Mouse (Mus musculus): ENCODE measurements around the gene Cdkn2c.
A peak's percentile ranks its signal among the peaks of the same experiment; 100 is the strongest.
"Not testable (repeated sequence)": the region's sequence is repeated elsewhere in the genome, so short reads cannot be mapped to it uniquely, and the experiment has no call there.

Gene Cdkn2c

DNA sequence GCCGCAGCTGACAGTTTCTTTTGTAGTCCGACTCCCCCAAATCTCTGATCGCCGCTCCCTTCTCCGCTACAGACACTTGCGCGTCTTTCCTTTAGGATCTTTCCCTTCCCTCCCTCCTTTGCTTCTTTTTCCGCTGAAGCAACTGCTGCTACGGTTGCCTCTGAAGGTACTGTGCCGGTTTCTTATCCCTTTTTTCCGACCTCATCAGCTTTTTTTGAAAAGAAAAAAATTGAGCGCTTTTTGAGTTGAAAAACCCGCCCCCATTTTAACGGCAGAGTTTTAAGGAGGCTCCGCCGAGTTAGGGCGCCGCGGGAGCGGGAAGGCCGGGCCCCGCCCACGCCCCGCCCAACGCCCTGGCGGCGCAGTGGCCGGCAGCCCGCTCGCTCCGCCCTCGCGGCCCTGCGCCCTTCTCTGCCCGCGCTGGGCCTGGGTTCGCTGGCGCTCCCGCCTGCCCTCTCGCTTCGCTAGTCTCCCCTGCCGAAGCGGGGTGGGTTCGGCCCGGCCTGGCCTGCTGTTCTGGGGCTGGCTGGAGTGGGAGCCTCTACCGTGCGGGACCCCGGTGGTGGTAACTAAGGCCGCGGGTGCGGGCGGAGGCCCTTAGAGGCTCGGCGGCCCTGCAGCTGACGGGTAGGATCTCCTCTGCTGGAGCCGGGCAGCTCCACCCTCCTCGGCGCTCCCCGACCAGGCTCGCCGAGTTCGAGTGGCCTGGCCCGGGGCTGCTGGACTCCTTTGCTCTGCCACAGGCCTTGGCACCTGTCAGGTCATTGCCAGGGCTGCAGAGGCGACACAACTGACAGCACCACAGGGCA is at the start of gene Cdkn2c:
Cdkn2c (minus strand) TSS at position 729 of the 809 bp plus-strand sequence.
- DNase-seq (ENCODE audit: low spot score): peak; percentile 91

DNA sequence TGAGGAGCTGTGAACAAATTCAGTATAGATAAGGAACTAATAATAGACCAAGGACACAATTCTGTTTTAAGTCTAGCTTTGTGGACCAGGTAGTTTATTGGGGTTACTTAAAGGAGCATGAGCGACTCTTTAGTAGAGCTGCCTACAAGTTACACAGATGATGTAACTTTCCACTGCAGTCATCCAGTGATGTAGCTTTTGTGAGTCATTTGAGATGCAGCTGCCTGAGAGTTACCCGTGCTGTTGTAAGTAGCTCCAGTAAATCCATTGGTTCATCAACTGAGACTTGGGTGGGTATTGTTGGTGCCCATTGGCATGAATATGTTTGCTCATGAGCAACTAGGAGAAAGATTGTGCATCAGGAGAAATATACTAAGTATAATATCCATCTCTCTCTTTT is 38.4 kb upstream of the Cdkn2c start:
- no peak for DNase-seq (ENCODE audit: low spot score)

DNA sequence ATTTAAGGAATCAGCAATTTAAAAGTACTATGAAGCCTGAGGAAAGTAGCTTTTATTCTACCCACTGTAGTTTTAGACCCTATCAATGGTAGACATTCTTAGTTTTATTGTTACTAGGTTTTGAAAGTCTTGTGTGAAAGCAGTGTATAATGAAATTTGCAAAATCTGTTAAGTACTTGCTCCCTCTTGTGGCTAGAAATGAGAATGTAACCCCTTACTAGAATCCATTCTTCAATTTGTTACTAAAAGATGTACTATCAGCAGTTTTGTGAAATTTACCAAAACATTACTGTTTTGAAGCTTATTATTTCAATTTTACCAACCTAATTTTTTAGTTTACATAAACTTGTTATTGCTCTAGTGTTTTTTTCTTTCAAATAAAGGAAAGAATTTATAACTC is 36.6 kb upstream of the Cdkn2c start:
- no peak for DNase-seq (ENCODE audit: low spot score)

DNA sequence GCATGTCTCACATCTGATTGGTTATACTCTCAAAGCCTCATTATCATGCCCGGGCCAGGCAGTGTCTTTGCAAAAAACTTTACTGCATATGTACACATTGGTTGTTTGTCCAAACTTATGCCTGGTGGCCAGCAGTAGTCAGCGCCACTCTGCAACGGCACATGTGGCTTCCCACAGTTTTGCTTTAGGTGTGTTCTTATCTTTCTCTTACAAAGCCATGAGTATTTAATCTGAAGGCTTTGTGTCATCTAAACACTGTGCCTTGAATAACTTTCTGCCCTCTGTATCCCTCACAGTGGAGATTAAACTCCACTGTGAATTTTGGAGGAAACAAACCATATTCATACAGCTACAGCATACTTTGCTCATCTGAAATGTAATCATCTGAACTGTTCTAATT is 33.7 kb upstream of the Cdkn2c start:
- DNase-seq (ENCODE audit: low spot score): not testable (repeated sequence)

DNA sequence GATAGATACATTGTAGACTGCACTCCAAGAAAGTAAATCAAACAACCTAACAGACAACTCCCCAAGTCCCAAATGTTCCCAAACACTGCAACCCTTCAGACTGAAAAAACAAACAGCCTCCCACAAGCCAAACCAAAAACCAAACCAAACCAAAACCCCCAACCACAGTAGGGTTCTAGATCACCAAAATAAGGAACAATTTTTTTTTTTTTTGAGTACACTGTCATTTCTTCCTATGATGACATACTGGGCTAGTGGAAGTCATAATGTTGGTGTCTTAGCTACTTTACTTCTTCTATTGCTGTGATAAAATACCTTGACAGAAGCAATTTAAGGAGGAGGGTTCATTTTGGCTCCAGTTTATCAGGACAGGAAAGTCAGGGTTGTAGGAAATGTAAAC is 25.7 kb upstream of the Cdkn2c start:
- DNase-seq (ENCODE audit: low spot score): no peak

DNA sequence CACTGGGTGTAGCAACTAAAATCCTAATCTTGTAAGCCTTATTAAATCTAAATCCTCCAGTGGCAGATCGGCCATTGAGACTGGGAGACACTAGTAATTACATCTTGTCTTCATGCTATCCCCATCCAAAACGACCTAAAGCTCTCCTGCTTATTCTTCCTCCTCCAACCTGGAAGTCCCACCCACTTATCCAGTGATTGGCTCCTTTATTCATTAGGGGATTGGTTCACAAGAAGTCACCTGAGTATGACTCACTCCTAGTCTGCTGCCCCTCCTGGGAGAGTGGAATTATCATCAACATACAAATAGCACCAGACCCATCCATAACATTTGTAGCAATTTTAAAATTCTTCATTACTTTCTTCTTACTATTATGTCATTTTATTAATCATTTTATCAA is 16.6 kb upstream of the Cdkn2c start:
- DNase-seq (ENCODE audit: low spot score): no peak

DNA sequence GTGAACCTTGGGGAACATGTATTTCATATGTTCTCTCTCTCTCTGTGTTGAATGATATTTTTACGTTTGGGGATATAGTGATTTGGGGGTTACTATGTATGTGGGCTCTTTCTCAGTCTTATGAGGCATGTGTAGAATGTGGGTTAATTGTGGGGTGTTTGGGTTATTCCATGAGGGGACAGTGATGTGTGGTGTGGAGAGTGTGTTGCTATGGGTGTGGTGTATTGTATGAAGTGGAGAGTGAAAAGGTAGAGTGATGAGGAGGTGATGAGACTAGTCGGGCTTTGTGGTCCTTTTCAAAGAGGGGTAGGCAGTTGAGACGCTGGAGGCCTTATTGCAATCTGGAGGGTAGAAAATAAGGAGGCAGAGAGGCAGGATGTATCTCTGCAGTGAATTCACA is 10.2 kb upstream of the Cdkn2c start:
- DNase-seq (ENCODE audit: low spot score): no peak

DNA sequence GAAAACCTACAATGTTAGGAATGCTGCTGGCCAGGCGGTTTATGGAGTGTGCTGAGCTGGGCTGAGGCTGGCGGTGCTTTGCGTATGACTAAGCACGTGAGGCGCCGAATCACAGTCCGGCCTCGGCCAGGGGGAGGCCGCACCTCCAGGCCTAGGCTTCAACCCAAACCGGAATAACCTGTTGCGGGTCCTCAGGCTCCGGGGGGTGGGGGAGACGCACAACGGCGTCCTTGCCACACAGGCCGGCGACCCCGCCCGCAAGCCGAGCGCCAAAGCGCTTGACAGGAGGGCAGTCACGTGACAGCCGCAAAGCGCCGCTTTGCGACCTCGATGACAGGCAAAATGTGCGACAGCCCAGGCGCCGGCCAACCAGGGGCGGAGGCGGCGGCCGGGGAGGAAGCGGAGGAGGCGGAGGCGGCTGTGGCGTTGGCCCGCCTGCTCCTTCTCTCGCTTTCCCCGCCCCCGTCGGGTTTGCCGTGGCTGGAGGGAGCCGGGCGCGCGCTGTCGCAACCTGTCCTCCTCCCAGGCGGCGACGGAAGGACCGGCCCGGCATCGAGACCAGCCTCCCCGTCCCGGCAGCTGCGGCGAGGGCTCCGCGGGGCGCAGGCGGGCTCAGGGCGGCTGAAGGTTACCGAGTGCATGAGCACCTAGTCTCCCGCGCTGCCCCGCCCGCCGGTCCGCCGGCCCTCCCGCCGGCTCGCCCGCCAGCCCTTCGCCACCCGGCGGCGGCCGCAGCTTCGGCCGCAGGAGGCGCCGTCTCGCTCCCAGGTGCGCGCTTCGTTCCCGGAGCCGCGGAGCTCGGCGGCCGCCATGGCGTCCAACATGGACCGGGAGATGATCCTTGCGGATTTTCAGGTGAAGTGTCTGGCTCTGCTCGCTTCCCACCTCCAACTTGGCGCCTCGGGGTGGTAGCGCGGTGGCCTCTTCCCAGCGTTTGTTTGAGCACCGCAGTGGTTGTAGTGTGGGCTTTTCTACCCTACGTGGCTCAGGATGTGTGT is 9.5 kb upstream of the Cdkn2c start, which contains the start of gene Faf1:
Faf1 (plus strand) TSS at position 371 of the 998 bp plus-strand sequence.
- peak; percentile 98 for DNase-seq (ENCODE audit: low spot score)

DNA sequence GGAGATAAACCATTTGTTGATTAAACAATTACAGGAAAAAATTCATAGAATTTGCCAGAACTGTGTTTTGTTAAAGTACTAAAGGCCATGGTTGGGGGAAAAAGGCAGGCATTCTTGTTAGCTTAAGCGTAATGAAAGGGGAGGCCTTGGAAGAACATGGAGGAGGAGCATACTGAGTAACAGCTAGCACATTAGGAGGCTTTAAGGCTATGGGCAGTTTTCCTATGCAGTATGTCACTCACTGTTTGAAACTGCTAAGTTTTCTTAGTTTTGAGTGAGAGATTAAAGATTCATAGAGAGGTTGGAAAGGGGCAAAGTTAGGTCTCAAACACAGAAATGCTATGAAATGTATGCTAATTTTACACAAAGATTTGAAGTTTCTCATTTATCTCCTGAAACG is 7.1 kb upstream of the Cdkn2c start:
- DNase-seq (ENCODE audit: low spot score): no peak

DNA sequence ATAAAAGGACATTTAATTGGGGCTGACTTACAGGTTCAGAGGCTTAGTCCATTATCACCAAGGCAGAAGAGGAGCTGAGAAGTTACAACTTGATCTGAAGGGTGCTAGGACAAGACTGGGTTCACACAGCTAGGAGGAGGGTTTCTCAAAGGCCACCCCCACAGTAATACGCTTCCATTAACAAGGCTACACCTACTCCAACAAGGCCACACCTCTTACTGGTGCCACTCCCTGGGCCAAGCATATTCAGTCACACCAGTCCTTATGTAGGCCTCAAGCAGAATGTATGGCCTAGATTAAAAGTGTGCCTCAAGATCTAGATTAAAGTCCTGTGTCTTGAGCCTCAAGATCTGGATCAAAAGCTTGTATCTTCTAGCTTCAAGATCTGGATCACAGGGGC is 5.0 kb upstream of the Cdkn2c start:
- DNase-seq (ENCODE audit: low spot score): no peak

DNA sequence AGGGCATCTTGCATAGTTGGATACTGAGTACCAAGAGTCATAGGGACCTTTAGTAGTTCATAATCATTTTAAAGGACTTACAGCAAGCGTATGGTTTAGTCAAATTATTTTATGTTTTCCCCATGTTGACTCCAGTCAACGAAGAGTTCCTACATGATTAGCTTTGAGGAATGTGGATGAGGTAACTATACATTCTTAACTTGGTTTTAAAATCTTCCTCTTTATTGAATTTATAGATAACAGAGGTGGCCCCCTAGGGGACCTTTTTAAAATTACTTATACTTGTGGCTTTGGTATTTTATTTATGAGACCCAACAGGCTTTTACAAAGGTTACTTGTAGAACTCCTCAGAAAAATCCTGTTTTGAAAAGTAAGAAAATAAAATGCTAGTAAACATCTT is 3.2 kb upstream of the Cdkn2c start:
- no peak for DNase-seq (ENCODE audit: low spot score)

DNA sequence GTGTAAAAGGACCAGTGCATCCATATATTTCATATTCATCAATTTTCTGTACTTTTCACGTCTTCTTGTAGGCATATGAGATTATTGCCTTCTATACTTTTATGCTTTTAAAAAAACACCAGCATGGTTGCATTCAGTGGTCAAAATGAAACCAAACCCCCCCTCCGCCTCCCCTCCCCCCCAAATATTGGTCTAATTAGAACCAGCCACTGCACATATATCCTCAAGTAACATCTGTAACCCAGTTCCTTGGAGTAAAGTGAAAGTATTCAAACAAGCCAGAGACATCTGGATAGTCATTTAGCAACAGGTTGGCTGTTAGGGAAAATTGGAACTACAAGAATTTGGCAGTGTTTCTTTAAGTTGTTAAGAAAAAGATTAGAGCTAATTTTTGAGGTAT is 529 bp upstream of the Cdkn2c start:
- DNase-seq (ENCODE audit: low spot score): no peak

DNA sequence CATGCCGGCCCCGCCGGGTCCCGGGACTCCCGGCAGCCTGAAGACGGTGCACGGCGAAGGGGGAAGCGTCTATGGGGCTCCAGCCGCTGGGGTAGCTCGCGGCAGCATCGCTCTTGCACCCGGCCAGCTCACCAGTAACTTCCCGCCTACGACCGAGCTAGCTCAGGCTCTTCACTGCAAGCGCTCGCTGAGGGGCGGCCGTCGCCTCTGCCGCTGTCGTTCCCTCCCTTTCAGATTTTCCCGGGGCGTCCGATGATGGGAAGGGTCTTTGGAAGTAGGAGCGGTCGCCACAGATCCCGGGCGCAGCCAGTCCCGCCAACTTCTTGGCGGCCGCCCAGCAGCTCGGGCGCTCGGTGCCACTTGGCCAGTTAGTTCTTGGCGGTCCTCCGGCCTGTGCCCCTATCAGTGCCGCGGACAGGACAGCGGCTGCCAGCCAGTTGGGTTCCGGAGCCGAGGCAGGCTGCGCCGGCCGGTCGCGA is 968 bp downstream of the Cdkn2c start:
- DNase-seq (ENCODE audit: low spot score): peak; percentile 79

DNA sequence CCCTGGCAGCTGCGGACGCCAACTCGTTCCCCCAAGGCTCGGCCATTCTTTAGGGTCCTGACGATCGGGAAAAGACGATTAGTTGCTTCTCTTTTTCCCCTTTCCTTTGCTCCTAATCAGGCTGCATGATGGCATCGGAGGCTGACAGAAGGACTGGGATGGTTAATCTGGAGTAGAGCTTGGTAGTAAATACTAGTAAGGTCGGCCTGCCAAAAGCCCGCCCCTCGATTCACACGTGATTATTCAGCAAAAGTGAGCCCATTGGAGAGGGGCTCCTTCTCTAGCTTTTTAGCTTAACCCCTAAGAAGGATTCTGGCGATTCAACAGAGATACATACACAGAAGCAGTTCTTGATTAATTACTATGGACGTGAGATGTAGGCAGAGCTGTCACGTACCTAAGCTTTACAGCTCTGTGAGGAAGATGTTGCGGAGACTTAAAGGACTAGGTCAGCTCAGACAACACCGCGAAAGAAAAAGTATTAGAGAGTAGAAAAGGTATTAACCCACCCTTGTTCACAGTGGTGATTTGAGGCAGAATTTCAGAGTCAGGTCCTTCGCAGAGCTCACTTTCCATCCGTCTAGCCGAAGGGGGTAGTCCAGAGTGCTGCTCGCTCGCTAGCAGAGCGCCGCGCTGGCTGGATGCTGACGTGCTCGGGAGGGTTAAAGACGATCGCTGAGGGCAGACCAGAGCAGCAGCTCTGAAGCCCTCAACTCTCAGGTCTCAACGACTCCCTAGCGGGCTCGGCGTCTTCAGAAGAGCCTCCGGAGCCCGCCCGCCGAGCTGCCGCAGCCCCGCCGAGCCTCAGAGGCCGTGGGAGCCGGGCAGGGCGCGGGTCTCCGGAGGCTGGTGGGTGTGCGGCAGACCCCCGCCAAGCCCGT is 1.6 kb downstream of the Cdkn2c start:
- peak; percentile 79 for DNase-seq (ENCODE audit: low spot score)

DNA sequence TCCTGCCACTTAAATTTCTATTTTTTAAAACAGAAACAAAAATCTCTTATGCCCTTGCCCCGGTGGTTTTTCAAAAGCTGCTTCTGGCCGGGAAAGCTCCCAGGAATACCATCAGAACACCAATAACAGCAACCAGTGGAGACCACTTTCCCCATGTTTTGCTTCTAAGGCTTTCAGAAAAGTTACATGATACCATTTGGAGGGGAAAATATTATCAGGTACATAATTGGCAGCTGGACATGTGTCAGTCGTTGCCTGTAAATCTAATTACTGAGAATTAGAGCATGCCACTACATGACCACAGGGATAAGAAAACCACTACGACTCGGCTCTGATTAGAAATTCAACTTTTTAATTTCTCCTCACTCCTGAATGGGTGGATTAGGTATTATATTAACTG is 2.9 kb downstream of the Cdkn2c start:
- DNase-seq (ENCODE audit: low spot score): no peak

DNA sequence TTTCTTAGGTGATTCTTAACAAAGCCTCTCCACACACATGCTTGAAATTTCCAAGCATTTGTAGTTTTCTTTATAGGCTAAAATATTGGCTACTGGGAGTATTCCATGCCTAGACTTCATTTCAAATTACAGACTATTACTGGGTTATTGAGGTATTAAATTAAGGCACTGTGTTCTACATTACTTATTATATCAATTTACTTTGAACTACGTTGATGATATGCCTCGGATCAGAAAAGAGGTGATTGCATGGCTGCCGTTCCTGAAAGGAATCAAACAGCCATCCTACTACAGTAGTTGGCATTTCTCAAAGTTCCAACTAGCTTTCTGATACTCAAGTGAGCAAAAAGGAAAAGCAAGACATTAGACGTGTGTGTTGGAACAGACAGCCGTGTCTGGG is 4.7 kb downstream of the Cdkn2c start:
- no peak for DNase-seq (ENCODE audit: low spot score)

DNA sequence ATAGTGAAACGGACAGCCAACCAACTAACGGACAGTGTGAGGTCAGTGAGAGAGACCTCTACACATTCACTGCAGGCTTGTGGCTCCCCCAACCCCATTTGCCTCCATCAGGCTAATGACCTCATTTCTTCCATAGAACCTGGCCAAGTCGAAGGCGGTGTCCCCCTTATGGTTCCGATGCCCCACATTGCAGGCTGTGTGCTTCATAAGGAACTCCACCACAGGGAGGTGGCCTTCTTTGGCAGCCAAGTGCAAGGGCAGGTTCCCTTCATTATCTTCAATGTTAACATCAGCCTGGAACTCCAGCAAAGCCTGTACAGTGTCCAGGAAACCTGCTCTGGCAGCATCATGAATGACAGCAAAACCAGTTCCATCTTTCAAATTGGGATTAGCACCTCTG is 5.8 kb downstream of the Cdkn2c start:
- DNase-seq (ENCODE audit: low spot score): no peak

DNA sequence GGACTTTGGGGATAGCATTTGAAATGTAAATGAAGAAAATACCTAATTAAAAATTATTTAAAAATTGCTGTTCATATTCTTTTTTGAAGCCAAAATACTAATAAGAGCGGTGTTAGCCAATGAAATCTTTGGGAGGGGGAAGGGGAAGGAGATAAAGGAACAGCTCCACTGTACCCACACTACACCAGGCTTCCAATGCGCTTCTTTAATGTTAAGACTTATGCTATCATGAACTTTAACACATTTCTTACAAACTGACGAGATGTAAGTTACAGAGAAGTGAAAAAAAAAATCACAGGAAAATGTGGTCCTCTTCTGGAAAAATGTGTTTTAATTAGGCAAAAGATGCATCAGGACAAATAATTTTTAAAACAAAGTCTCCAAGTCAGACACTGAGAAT is 6.4 kb downstream of the Cdkn2c start:
- no peak for DNase-seq (ENCODE audit: low spot score)

DNA sequence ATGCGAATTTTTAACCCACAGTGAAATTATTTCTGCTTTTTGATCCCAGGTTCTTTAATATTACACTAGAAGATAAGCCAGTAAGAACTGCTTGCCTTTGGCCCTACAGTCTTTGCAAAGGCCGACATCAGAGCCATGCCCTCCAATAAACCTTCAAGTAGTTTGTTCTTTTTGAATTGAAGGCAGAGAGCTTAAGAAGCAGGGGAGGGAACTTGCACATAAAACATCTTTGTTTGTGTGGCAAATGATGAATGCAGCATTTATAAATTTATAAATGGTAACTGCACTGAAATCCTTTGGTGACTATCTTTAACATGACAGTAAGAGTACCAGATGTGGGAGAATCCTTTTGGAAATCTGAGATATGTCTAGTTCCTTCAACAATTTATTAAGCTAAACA is 7.4 kb downstream of the Cdkn2c start:
- DNase-seq (ENCODE audit: low spot score): no peak

DNA sequence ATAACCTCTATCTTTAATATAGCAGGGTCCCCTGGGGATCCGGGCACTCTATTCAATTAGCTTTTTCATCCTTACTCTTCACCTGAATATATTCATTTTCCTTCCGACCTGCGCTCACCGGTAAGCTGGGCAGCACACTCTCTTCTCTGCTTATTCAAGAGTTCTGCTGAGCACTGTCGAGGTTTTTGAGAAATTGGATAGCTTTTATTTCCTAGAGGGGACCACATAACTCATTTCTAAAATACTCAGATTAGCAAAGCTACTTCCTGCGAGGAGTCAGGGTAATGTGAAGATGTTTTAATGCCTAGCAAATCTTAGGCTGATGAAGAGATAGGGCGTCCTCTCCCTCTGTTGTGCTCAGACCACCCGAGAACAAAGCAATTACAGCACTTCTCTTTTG is 8.2 kb downstream of the Cdkn2c start:
- no peak for DNase-seq (ENCODE audit: low spot score)

DNA sequence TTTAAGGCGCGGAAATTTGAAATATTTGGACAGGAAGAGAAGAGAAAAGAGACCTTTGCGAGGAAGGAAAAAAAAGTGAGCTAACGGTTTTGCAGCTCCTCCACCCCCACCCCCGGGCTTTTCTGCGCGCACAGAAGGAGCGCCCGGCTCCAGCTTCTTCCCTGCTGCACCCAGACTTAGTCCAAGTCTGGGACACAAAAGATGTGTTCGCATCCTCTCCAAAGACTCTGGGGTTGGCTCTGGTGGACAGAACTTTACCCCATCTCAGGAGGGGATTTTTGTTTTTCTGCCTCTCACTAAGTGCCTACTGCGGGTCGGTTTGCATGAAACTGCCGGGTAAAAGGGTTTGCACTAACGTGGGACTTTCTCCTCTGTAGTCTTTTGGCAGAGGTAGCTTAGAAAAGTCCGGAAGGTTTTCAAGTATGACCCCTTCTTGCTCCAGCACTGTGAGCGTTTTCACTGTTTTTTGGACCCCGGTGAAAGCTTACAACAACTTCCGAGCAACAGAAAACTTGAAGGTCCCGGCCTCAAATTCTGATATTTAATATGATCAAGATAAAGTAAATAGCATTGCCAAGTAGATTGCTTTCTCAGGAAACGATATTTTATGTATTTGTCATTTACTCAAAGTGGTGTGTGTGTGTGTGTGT is 9.0 kb downstream of the Cdkn2c start:
- DNase-seq (ENCODE audit: low spot score): no peak
